24 mouse cellular contexts compared by ENCODE assay signal in genomic region chr8:5378001-5378400, GRCm38 (mm10).
DNase-seq lines count a peak whose midpoint lies in the region; ATAC-seq and TF ChIP-seq lines count a peak whose summit lies in the region.
"Had no signal": no experiment of that assay in that cellular context is flagged by ENCODE, and none has a peak within 500 bp of the region (broad histone marks: within the 10 kb centered on the region; RNA-seq: fewer than 3 reads in every experiment).

No protein-coding gene starts in this region.

- H3K27me3 ChIP-seq in embryonic facial prominence, embryonic 14.5 days (replicated peaks; ENCODE audit: control insufficient read depth, insufficient read depth, low read length): no peaks in the 10 kb centered on the region
- no peaks in the 10 kb centered on the region for H3K27me3 ChIP-seq in embryonic facial prominence, embryonic 10.5 days (replicated peaks; ENCODE audit: low read depth, poor library complexity, severe bottlenecking)
- H3K27me3 ChIP-seq in lung, embryonic 15.5 days: no peaks in the 10 kb centered on the region
- H3K27me3 ChIP-seq in lung, postnatal 0 days (replicated peaks; ENCODE audit: insufficient read depth, low read length): no peaks in the 10 kb centered on the region
- H3K27me3 ChIP-seq: CH12.LX; embryonic facial prominence, embryonic 13.5 days; forebrain, embryonic 13.5 days; forebrain, embryonic 15.5 days; Patski had no signal

- peak; percentile 26 for DNase-seq in embryonic facial prominence, embryonic 14.5 days (ENCODE audit: low spot score)
- no peak for DNase-seq in embryonic facial prominence, embryonic 10.5 days (ENCODE audit: low spot score)
- no peak for DNase-seq in lung, postnatal 36 days
- peak; percentile 56 for DNase-seq in lung, postnatal 0 days (ENCODE audit: low spot score)
- DNase-seq in lung, postnatal 25 days (ENCODE audit: low spot score): no peak
- DNase-seq: adrenal gland, adult 8-10 months; adrenal gland, postnatal 14 days; adrenal gland, postnatal 36 days; B cell, adult 2 months; cerebellum, adult 11-12 months; cerebellum, adult 2 months; cerebellum, adult 9-10 months; cerebellum, postnatal 10 days; cerebellum, postnatal 25 days; forebrain, postnatal 0 days had no signal

- no peak overlapping the region for H3K9ac ChIP-seq in embryonic facial prominence, embryonic 14.5 days (ENCODE audit: low read depth, low read length)
- no peak overlapping the region for H3K9ac ChIP-seq in lung, embryonic 15.5 days
- no peak overlapping the region for H3K9ac ChIP-seq in lung, postnatal 0 days (replicated peaks; ENCODE audit: low read depth)
- H3K9ac ChIP-seq: embryonic facial prominence, embryonic 13.5 days; forebrain, embryonic 13.5 days; forebrain, embryonic 15.5 days; forebrain, postnatal 0 days had no signal

- no peak overlapping the region for H3K27ac ChIP-seq in embryonic facial prominence, embryonic 14.5 days (replicated peaks; ENCODE audit: low read depth, low read length)
- no peak overlapping the region for H3K27ac ChIP-seq in embryonic facial prominence, embryonic 10.5 days (replicated peaks)
- H3K27ac ChIP-seq in lung, embryonic 15.5 days: no peak overlapping the region
- no peak overlapping the region for H3K27ac ChIP-seq in lung, postnatal 0 days (ENCODE audit: low read length)
- H3K27ac ChIP-seq: embryonic facial prominence, embryonic 13.5 days; forebrain, embryonic 13.5 days; forebrain, embryonic 15.5 days had no signal

- no peaks in the 10 kb centered on the region for H3K36me3 ChIP-seq in embryonic facial prominence, embryonic 14.5 days (ENCODE audit: control insufficient read depth, insufficient read depth, low read length)
- no peaks in the 10 kb centered on the region for H3K36me3 ChIP-seq in embryonic facial prominence, embryonic 10.5 days (replicated peaks)
- no peaks in the 10 kb centered on the region for H3K36me3 ChIP-seq in lung, embryonic 15.5 days
- H3K36me3 ChIP-seq in lung, postnatal 0 days (ENCODE audit: insufficient read depth, low read length): no peaks in the 10 kb centered on the region
- H3K36me3 ChIP-seq: embryonic facial prominence, embryonic 13.5 days; forebrain, embryonic 15.5 days; G1E had no signal

- no peak overlapping the region for H3K4me3 ChIP-seq in embryonic facial prominence, embryonic 14.5 days (ENCODE audit: low read depth, low read length)
- no peak overlapping the region for H3K4me3 ChIP-seq in embryonic facial prominence, embryonic 10.5 days
- no peak overlapping the region for H3K4me3 ChIP-seq in lung, embryonic 15.5 days
- H3K4me3 ChIP-seq in lung, postnatal 0 days (ENCODE audit: low read depth, low read length): no peak overlapping the region
- H3K4me3 ChIP-seq: embryonic facial prominence, embryonic 13.5 days; forebrain, embryonic 13.5 days; forebrain, embryonic 15.5 days had no signal

- H3K9me3 ChIP-seq in embryonic facial prominence, embryonic 14.5 days (ENCODE audit: control insufficient read depth, low read length): no peaks in the 10 kb centered on the region
- H3K9me3 ChIP-seq in embryonic facial prominence, embryonic 10.5 days: no peaks in the 10 kb centered on the region
- no peaks in the 10 kb centered on the region for H3K9me3 ChIP-seq in lung, embryonic 15.5 days
- H3K9me3 ChIP-seq in lung, postnatal 0 days (ENCODE audit: low read length): no peaks in the 10 kb centered on the region
- H3K9me3 ChIP-seq: embryonic facial prominence, embryonic 13.5 days; forebrain, embryonic 13.5 days; forebrain, embryonic 15.5 days; G1E had no signal

- no peaks in the 10 kb centered on the region for H3K4me1 ChIP-seq in embryonic facial prominence, embryonic 14.5 days (ENCODE audit: control insufficient read depth, insufficient read depth, low read length)
- H3K4me1 ChIP-seq in embryonic facial prominence, embryonic 10.5 days: no peaks in the 10 kb centered on the region
- no peaks in the 10 kb centered on the region for H3K4me1 ChIP-seq in lung, embryonic 15.5 days
- H3K4me1 ChIP-seq in lung, postnatal 0 days (ENCODE audit: insufficient read depth, low read depth, low read length): no peaks in the 10 kb centered on the region
- H3K4me1 ChIP-seq: embryonic facial prominence, embryonic 13.5 days; forebrain, embryonic 13.5 days; forebrain, embryonic 15.5 days had no signal

- WGBS in embryonic facial prominence, embryonic 14.5 days: 83% methylated on average over 1 of the region's 1 CpGs
- 95% methylated on average over 1 of the region's 1 CpGs for WGBS in embryonic facial prominence, embryonic 10.5 days
- WGBS in lung, embryonic 15.5 days: 75% methylated on average over 1 of the region's 1 CpGs
- 56% methylated on average over 1 of the region's 1 CpGs for WGBS in lung, postnatal 0 days

- ATAC-seq in embryonic facial prominence, embryonic 14.5 days (ENCODE audit: low read depth): no peak
- peak; percentile 70; the same call in 1 of the 2 replicates for ATAC-seq in lung, embryonic 15.5 days (ENCODE audit: borderline replicate concordance, extremely low read depth, low FRiP score, low TSS enrichment)
- no peak for ATAC-seq in lung, postnatal 0 days
- ATAC-seq: activated CD4-positive, CD25-positive, alpha-beta regulatory T cell, adult 4 months; CD4-positive, CD25-positive, alpha-beta regulatory T cell, adult 4 months; forebrain, embryonic 13.5 days; forebrain, embryonic 15.5 days; forebrain, postnatal 0 days; Patski had no signal

- H3K4me2 ChIP-seq in embryonic facial prominence, embryonic 14.5 days (ENCODE audit: low read depth, low read length): no peak overlapping the region
- H3K4me2 ChIP-seq in lung, embryonic 15.5 days: no peak overlapping the region
- no peak overlapping the region for H3K4me2 ChIP-seq in lung, postnatal 0 days (replicated peaks; ENCODE audit: low read depth, low read length)
- H3K4me2 ChIP-seq: embryonic facial prominence, embryonic 13.5 days; forebrain, embryonic 13.5 days; forebrain, embryonic 15.5 days had no signal

- no peak for TF ChIP-seq CTCF in lung, postnatal 0 days (IDR thresholded peaks at IDR 0.05)

- TF ChIP-seq EP300 in lung, postnatal 0 days (IDR thresholded peaks at IDR 0.05): no peak

Comparison
In these comparisons a context has a peak if more than half of its experiments do, and no peak if none do; other contexts are left out.
1. DNase-seq: peak in embryonic facial prominence, embryonic 14.5 days (single experiment) and lung, postnatal 0 days (single experiment); none in embryonic facial prominence, embryonic 10.5 days (single experiment), lung, postnatal 36 days (single experiment) and lung, postnatal 25 days (single experiment).